Mouse (Mus musculus): ENCODE measurements around the gene Nhlh1. TPM values are rescaled to one million over a fixed set of nuclear protein-coding genes. Genes with fewer than 3 reads are reported as not detected.

Gene Nhlh1
- total and polyA plus RNA-seq, 3 experiments, result not detected

DNA sequence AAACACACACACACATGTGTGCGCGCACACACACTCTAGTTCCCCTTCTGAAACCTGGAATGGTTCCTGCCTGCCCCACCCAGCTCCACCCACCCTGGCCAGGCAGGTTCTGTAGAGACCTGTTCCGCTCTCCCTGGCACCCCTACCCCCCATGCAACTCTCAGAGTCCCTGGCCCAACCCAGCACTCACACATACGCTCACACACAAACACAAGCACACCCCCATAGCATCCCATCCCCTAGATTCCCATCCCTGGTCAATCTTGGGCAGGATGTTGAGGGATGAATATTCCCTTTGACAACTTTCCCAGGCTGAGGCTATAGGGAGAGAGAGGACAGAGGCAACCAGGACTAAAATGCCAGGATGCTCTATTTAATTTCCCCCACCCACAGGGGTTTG lies 38.0 kb downstream of the Nhlh1 start:
- Histone ChIP-seq H3K4me3 (ENCODE audit: control insufficient read depth in 1 of 2, insufficient read depth in 1 of 2, low read depth in 2 of 2, low read length in 2 of 2) (no peak overlapping the region), H3K9me3 (replicated peaks; ENCODE audit: insufficient read depth, low read length) (no peaks in the 10 kb centered on the region), H3K27ac (ENCODE audit: control insufficient read depth, low read depth, low read length) (no peak overlapping the region), H3K9ac (ENCODE audit: control insufficient read depth, low read depth, low read length, poor library complexity, severe bottlenecking) (no peak overlapping the region), H3K27me3 (ENCODE audit: control insufficient read depth in 1 of 2, insufficient read depth in 2 of 2, low read length in 2 of 2) (no peaks in the 10 kb centered on the region), H3K79me2 (ENCODE audit: control insufficient read depth, insufficient read depth, low read length, poor library complexity) (no peaks in the 10 kb centered on the region), H3K36me3 (ENCODE audit: control insufficient read depth in 1 of 2, insufficient read depth in 2 of 2, low read length in 2 of 2) (no peaks in the 10 kb centered on the region), H3K4me1 (ENCODE audit: control insufficient read depth in 1 of 2, insufficient read depth in 2 of 2, low read length in 2 of 2) (no peaks in the 10 kb centered on the region)
- DNase-seq (ENCODE audit: low read depth, low spot score), result no peak
- TF ChIP-seq MEF2A (IDR thresholded peaks at IDR 0.05; ENCODE audit: extremely low read depth, insufficient replicate concordance, low read depth, low read length, poor library complexity, severe bottlenecking) (no peak), MAZ (IDR thresholded peaks at IDR 0.05; ENCODE audit: low read depth, low read length) (no peak), E2F4 (IDR thresholded peaks at IDR 0.05; ENCODE audit: borderline replicate concordance, low read depth, low read length) (no peak), SIN3A (IDR thresholded peaks at IDR 0.05; ENCODE audit: low read length) (no peak), CHD1 (IDR thresholded peaks at IDR 0.05; ENCODE audit: low read depth, low read length) (no peak), POLR2A (IDR thresholded peaks at IDR 0.05; ENCODE audit: control insufficient read depth in 1 of 2, insufficient read depth in 1 of 2, low read depth in 1 of 2, low read length in 2 of 2, poor library complexity in 1 of 2) (no peak), TCF12 (IDR thresholded peaks at IDR 0.05; ENCODE audit: low read depth, low read length) (no peak), TAL1 (IDR thresholded peaks at IDR 0.05; ENCODE audit: low read length) (no peak), MYB (IDR thresholded peaks at IDR 0.05; ENCODE audit: low read depth, low read length) (no peak), ZMIZ1 (IDR thresholded peaks at IDR 0.05; ENCODE audit: low read depth, low read length) (no peak), POLR2AphosphoS2 (IDR thresholded peaks at IDR 0.05; ENCODE audit: low read length) (no peak), POLR2AphosphoS5 (IDR thresholded peaks at IDR 0.05; ENCODE audit: borderline replicate concordance, low read depth, low read length) (no peak), ETS1 (IDR thresholded peaks at IDR 0.05; ENCODE audit: low read depth, low read length) (no peak), NELFE (IDR thresholded peaks at IDR 0.05; ENCODE audit: low read depth, low read length) (no peak), NRF1 (IDR thresholded peaks at IDR 0.05; ENCODE audit: insufficient read depth, low read depth, low read length, poor library complexity, severe bottlenecking) (no peak), CTCF (IDR thresholded peaks at IDR 0.05 in 2 of 3, conservative IDR thresholded peaks at IDR 0.05 in 1 of 3; ENCODE audit: control insufficient read depth in 1 of 3, insufficient read depth in 1 of 3, low read depth in 2 of 3, low read length in 3 of 3, poor library complexity in 1 of 3, severe bottlenecking in 1 of 3) (no peak), GABPA (IDR thresholded peaks at IDR 0.05; ENCODE audit: low read depth, low read length) (no peak), SMC3 (IDR thresholded peaks at IDR 0.05; ENCODE audit: low read depth, low read length) (no peak), MYC (IDR thresholded peaks at IDR 0.05; ENCODE audit: low read depth, low read length) (no peak), ZC3H11A (IDR thresholded peaks at IDR 0.05; ENCODE audit: low read depth, low read length) (no peak)

Data from MEL (cell line).